Mouse (Mus musculus) kidney, embryonic 14.5 days (tissue): ENCODE data around the gene Igfbp4. TPM values are rescaled to one million over a fixed set of nuclear protein-coding genes. Genes with fewer than 3 reads are reported as not detected.
A peak's percentile ranks its signal among the peaks of the same experiment; 100 is the strongest.

Source experiments
- ATAC-seq: fragments of 200-750 bp; cut with Nextera tagmentation; 2 replicates; pipeline ENCODE4 v1.8.0; 2017; ENCODE audit warnings: moderate number of reproducible peaks, mild to moderate bottlenecking, moderate TSS enrichment, moderate library complexity; ENCODE audit not compliant: low FRiP score, low TSS enrichment
- H3K27ac ChIP-seq: fragments of 300-500 bp; sonication (generic); 2 replicates; pipeline ENCODE4 v1.5.1; 2014; ENCODE audit warnings: low read depth, mild to moderate bottlenecking, low read length, moderate library complexity, mixed read lengths
- H3K27me3 ChIP-seq: fragments of 300-500 bp; sonication (generic); 2 replicates; pipeline ENCODE4 v1.6.1; 2014; ENCODE audit warnings: mild to moderate bottlenecking, low read length; ENCODE audit not compliant: control insufficient read depth, insufficient read depth
- H3K36me3 ChIP-seq: fragments of 300-500 bp; sonication (generic); 2 replicates; pipeline ENCODE4 v1.6.1; 2014; ENCODE audit warnings: low read length, mixed read lengths; ENCODE audit not compliant: control insufficient read depth, insufficient read depth
- H3K4me1 ChIP-seq: fragments of 300-500 bp; sonication (generic); 2 replicates; pipeline ENCODE4 v1.6.1; 2014; ENCODE audit warnings: low read length, mixed read lengths; ENCODE audit not compliant: control insufficient read depth, insufficient read depth
- H3K4me2 ChIP-seq: fragments of 300-500 bp; sonication (generic); replicated peaks from 2 replicates; pipeline ENCODE4 v1.6.1; 2014; ENCODE audit warnings: low read depth, mild to moderate bottlenecking, low read length
- H3K4me3 ChIP-seq: fragments of 300-500 bp; sonication (generic); 2 replicates; pipeline ENCODE4 v1.5.1; 2014; ENCODE audit warnings: mild to moderate bottlenecking, low read length
- H3K9ac ChIP-seq: fragments of 300-500 bp; sonication (generic); 2 replicates; pipeline ENCODE4 v1.6.1; 2014; ENCODE audit warnings: low read depth, mild to moderate bottlenecking, low read length, moderate library complexity
- H3K9me3 ChIP-seq: fragments of 300-500 bp; sonication (generic); 2 replicates; pipeline ENCODE4 v1.6.1; 2016; ENCODE audit warnings: low read length; ENCODE audit not compliant: control insufficient read depth
- WGBS: fragments of 180-500 bp; shearing (Covaris S2); extraction: QIAGEN DNeasy Blood & Tissue Kit; methylation state at CpG from one replicate; pipeline ENCODE4 v1.1.7; 2014; 5-methylcytosine and 5-hydroxymethylcytosine counted together
- polyA plus RNA-seq: library from polyadenylated mRNA; unstranded; fragments of >200 nt; fragmentation: Nextera tagmentation; extraction: Ambion mirVana; gene quantifications from 2 replicates; pipeline ENCODE4 v1.2.1, GENCODE M21; 2014

Igfbp4 gene
- polyA plus RNA-seq, 1 experiment from 2014 or later = 542 TPM

DNA sequence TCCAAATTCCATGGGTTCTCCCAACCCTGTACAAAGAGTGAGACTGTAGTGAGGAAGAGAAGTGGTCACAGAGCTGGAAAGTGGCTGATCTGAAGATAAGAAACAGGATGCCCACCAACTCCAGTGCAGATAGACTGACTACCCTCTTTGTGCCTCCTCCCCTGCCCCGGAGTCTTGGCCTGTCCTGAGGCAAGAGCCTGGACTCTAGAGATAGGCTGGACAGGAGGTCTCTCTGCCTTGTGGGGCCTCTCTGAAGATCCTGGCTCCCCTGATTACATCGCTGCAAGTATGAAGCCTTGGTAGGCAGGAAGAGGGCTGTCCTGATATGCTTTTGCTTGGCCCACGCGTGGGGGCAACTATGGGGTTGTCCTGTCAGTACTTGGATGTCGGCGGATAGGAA is 4.8 kb upstream of the Igfbp4 start:
- Histone ChIP-seq H3K9ac (no peak overlapping the region), H3K4me1 (peaks cover 5% of the 10 kb centered on the region; the same call in 1 of the 2 replicates), H3K9me3 (no peaks in the 10 kb centered on the region), H3K4me2 (no peak overlapping the region), H3K36me3 (no peaks in the 10 kb centered on the region), H3K27ac (no peak overlapping the region), H3K27me3 (no peaks in the 10 kb centered on the region), H3K4me3 (no peak overlapping the region)
- WGBS = 69% methylated on average over 6 of the region's 6 CpGs
- ATAC-seq = no peak

DNA sequence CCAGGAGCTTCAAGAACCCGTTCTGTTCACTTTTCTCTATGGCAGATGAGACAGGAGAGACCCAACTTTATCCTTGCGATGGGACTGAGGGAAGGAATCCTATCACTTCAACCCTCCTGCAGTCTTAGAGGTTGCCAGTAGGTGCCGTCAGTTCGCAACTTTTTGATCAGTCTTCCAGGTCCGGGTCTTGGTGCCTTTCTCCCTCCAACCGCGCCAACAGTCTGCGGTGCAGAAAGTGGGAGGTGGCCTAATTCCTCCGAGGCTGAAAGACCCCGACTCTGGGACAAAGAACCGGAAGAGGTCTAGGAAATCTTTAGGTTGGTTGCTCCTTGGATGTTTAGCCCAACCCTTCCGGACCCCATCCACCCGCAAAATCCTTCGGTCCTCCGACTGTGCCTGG is 1.3 kb upstream of the Igfbp4 start:
- Histone ChIP-seq H3K4me3 (peak overlapping the region; percentile 73), H3K36me3 (no peaks in the 10 kb centered on the region; the same call in 1 of the 2 replicates), H3K4me2 (peak overlapping the region; percentile 79), H3K9ac (peak overlapping the region; percentile 90), H3K27me3 (no peaks in the 10 kb centered on the region), H3K9me3 (no peaks in the 10 kb centered on the region), H3K27ac (peak overlapping the region; percentile 94), H3K4me1 (peaks cover 31% of the 10 kb centered on the region)
- ATAC-seq = peak; percentile 82
- WGBS = under 1% methylated on average over 15 of the region's 15 CpGs

DNA sequence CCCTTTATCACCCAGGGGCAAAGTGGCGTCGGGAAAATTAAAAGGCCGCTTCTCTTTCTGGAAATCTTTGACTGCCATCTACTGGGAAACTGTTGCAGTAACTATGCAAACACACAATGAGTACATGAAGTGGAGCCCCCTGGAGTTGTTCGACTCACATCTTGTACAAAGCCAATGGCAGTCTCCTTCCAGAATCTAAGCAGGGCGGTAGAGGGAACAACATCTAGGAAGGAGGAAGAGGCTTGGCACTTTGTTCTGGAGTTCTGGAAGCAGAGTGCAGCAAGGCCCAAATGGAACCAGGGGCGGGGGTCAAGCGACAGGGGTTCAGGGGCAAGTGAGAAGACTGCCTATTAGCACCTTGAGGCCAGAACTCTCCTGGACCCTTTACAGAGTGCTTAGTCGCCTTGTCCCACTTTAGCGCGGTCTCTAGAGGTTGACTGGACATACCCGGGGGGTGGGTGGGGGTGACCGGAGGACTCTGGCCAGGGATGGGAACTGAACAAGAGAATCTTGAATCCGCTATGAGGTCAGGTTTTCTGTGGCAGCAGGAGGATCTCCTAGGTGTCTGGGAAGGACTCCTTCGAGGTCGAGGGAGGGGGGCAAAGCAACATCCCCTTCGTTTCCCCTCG is 584 bp upstream of the Igfbp4 start:
- WGBS = under 1% methylated on average over 17 of the region's 17 CpGs
- peak; percentile 28 for ATAC-seq
- Histone ChIP-seq H3K4me3 (peak overlapping the region; percentile 73), H3K4me1 (peaks cover 38% of the 10 kb centered on the region), H3K9ac (peak overlapping the region; percentile 90), H3K4me2 (peak overlapping the region; percentile 79), H3K36me3 (peaks cover 2% of the 10 kb centered on the region; the same call in 1 of the 2 replicates), H3K27ac (peak overlapping the region; percentile 94), H3K9me3 (no peaks in the 10 kb centered on the region), H3K27me3 (no peaks in the 10 kb centered on the region)

DNA sequence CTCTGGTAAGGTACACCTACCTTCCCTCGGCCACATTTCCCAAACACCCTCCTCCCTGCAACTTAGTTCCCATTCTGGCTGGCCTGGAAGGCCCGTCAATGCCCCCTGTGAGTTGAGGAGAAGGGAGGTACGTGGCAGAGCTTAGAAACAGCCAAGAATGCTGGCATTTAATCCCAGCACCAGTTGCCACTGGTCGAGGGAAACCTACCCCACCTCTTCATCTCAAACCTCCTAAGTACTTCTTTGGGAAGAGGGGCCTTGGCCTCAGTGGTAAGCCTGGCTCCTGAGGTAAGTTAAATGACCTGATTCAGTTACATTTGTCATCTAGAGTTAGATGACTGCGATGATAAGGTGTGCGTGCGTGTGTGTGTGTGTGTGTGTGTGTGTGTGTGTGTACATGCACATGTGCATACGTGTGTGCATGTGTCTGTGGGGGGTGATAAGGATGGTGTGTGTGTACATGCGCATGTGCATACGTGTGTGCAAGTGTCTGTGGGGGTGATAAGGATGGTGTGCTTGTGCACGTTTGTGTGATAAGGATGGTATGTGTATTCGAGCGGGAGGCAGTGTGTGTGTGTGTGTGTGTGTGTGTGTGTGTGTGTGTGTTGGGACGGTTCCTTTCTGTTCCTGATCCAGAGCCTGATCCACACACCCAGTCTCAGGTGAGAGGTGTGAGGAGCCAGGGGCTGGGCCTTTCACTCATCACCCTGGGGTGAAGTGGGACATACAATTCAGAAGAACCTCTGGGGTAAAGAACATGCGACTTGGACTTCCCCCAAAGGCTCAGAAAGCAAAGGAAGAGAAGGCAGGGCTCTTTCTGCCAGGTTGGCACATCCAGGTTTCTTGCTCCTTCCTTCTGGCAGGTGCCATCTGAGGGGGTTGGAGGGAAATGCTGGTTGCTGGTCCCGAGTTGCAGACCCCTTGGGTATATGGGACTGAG is 1.1 kb downstream of the Igfbp4 start:
- Histone ChIP-seq H3K4me2 (peak overlapping the region; percentile 79), H3K4me1 (peaks cover 54% of the 10 kb centered on the region), H3K27me3 (no peaks in the 10 kb centered on the region), H3K27ac (peak overlapping the region; percentile 94), H3K4me3 (peak overlapping the region; percentile 73), H3K9me3 (no peaks in the 10 kb centered on the region), H3K9ac (peak overlapping the region; percentile 90), H3K36me3 (peaks cover 3% of the 10 kb centered on the region; the same call in 1 of the 2 replicates)
- ATAC-seq = no peak
- WGBS = 38% methylated on average over 16 of the region's 16 CpGs

DNA sequence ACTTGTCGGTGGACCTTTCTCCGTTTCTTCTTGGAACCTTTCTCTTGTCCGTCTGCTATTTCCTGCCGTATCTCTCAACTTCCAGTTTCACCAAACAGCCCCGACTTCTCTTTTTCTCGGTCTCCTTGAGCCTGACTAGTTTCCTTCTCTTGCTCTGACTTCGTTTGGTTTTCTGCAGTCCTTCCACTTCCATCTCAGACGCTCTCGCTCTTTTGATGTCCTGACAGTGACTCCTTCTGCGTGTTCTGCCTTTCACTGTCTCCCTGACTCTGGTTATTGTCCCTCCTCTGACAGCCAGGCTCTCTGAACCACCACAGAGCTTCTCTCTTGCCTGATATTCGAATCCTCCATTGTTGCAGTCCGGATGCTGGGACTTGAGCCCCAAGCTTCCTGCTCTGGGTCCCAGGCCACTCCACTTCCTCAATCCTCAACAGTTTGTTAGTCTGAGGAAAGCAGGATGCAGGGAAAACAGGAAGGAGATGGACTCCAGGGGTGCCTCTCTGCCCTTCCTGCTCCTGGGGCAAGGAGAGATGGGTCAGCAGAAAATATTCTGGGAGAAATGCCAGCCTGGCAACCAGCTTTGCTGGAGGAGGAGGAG is 1.9 kb downstream of the Igfbp4 start:
- H3K27me3 ChIP-seq = no peaks in the 10 kb centered on the region
- peak overlapping the region; percentile 90 for H3K9ac ChIP-seq
- peak overlapping the region; percentile 79 for H3K4me2 ChIP-seq
- H3K4me3 ChIP-seq = peak overlapping the region; percentile 73
- peaks cover 11% of the 10 kb centered on the region for H3K36me3 ChIP-seq
- peaks cover 60% of the 10 kb centered on the region for H3K4me1 ChIP-seq
- H3K9me3 ChIP-seq = no peaks in the 10 kb centered on the region
- WGBS = 30% methylated on average over 12 of the region's 12 CpGs
- ATAC-seq = no peak
- peak overlapping the region; percentile 94 for H3K27ac ChIP-seq

DNA sequence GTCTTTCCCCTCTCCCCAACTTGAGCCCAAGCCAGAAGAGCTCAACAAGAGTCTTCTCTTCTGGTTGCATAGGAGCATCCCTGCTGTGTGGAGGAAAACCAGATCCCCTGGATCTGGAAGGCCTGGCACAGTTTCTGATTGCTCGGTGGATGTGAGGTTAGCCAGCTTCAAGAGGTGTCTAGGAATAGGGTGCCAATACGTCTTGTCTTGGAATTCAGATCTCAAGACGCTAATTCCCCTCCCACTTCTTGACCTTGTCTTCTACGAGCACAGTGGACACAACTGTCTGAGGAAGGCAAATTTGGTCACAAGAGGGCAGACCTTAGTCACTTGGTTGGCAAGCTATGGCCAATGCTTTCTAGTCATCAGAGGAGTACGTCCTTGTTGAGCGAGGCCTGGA is 2.6 kb downstream of the Igfbp4 start:
- Histone ChIP-seq H3K4me3 (peak overlapping the region; percentile 13; the same call in 1 of the 2 replicates), H3K27ac (peak overlapping the region; percentile 32; the same call in 1 of the 2 replicates), H3K36me3 (peaks cover 17% of the 10 kb centered on the region), H3K4me2 (peak overlapping the region; percentile 32), H3K9ac (no peak overlapping the region), H3K9me3 (no peaks in the 10 kb centered on the region), H3K27me3 (no peaks in the 10 kb centered on the region), H3K4me1 (peaks cover 60% of the 10 kb centered on the region)
- WGBS = 61% methylated on average over 6 of the region's 6 CpGs
- ATAC-seq = no peak

DNA sequence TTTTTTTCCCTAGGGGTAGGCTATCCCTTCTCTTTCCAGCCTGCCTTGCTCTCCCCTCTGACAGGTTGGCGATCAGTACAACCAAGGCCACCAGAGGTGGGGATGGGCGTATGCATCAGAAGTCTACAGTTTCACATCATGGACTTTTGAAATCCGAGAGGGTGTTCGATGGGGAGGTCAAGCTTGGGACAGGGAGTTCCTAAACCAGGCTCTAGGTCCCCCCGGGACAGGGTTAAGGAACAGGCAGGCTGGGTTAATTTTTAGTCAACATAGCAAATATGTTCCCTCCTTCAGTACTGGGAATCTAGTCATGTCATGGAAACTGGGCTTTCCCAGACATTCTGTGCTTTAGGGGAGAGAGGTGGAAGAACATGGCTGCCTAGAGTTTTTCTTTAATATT is 3.3 kb downstream of the Igfbp4 start:
- H3K27ac ChIP-seq = no peak overlapping the region
- 25% methylated on average over 5 of the region's 5 CpGs for WGBS
- peaks cover 24% of the 10 kb centered on the region for H3K36me3 ChIP-seq

DNA sequence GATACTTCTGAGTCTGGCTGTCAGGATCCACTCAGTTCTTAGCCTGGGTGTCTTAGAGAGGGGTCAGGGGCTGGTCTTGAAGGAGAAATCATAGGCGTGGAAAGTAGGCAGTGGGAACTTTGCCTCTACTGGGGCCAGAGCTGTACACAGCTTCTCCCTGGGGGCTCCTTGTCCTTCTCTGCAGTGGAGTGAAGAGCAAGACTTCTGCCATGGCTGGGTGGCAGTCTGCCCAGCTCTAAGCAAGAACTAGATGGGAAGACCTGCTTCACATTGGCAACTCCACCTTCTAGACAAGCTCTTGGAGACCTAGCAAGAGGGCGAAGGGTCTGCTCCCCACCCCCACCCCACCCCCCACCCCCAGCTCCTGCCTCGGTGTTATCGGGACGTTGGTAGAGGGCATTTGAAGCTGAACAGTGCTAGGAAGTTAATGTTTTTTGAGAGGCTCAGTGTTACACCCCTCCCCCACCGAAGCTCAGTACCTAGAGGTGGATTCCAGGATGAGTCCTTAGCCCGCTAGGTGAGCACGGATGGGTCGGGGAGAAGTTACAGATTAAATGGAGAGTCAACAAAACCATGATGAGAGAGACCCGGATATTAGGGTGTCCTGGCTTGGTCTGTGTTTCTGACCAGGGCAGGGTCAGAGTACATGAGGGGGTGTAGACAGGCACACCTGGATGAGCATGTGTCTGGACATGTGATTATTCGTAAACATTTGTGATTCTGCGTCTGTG is 4.3 kb downstream of the Igfbp4 start:
- peak overlapping the region; percentile 2; the same call in 1 of the 2 replicates for H3K4me3 ChIP-seq
- peaks cover 58% of the 10 kb centered on the region for H3K4me1 ChIP-seq
- no peak for ATAC-seq

More for the DNA sequence above, 3.3 kb downstream of the Igfbp4 start:
- H3K4me1 ChIP-seq = peaks cover 60% of the 10 kb centered on the region
- no peak overlapping the region; the same call in 1 of the 2 replicates for H3K4me3 ChIP-seq
- H3K9me3 ChIP-seq = no peaks in the 10 kb centered on the region
- no peaks in the 10 kb centered on the region for H3K27me3 ChIP-seq
- H3K9ac ChIP-seq = no peak overlapping the region
- ATAC-seq = no peak
- peak overlapping the region; percentile 32 for H3K4me2 ChIP-seq

More for the DNA sequence above, 4.3 kb downstream of the Igfbp4 start:
- peaks cover 32% of the 10 kb centered on the region for H3K36me3 ChIP-seq
- no peaks in the 10 kb centered on the region for H3K9me3 ChIP-seq
- H3K4me2 ChIP-seq = peak overlapping the region; percentile 21; the same call in 1 of the 2 replicates
- H3K27ac ChIP-seq = peak overlapping the region; percentile 8; the same call in 1 of the 2 replicates
- no peaks in the 10 kb centered on the region for H3K27me3 ChIP-seq
- no peak overlapping the region for H3K9ac ChIP-seq
- 65% methylated on average over 12 of the region's 12 CpGs for whole genome bisulfite sequencing
